Mouse (Mus musculus) liver, embryonic 14.5 days (tissue): ENCODE measurements at regions not wholly inside any gene's neighbourhood (a gene's known extent, or its start where the extent isn't known, plus 50 kb on each side); places are given as distances from the start of the nearest gene placed in this dataset.

Experiments used
- ATAC-seq: fragments of 200-750 bp; cut with Nextera tagmentation; 2 replicates; pipeline ENCODE4 v1.8.0; 2017; ENCODE audit warnings: moderate number of reproducible peaks, mild to moderate bottlenecking, moderate library complexity; ENCODE audit not compliant: insufficient read depth
- DNase-seq, 3 experiments: peaks; one replicate each; pipeline ENCODE4 v3.0.0-alpha.2; 2012 to 2013; ENCODE audit warnings: low read depth in 3 of 3, low spot score in 3 of 3
- H3K27ac ChIP-seq: fragments of 300-500 bp; sonication (generic); 2 replicates; pipeline ENCODE4 v1.5.1; 2014; ENCODE audit warnings: moderate library complexity, mild to moderate bottlenecking, control low read depth, inconsistent platforms
- H3K27me3 ChIP-seq: fragments of 300-500 bp; sonication (generic); 2 replicates; pipeline ENCODE4 v1.6.1; 2014; ENCODE audit warnings: mild to moderate bottlenecking, low read length, moderate library complexity; ENCODE audit not compliant: control insufficient read depth, insufficient read depth
- H3K36me3 ChIP-seq: fragments of 300-500 bp; sonication (generic); replicated peaks from 2 replicates; pipeline ENCODE4 v1.6.1; 2014; ENCODE audit warnings: low read depth; ENCODE audit not compliant: control insufficient read depth, insufficient read depth
- H3K4me1 ChIP-seq, 2 experiments: fragments of 200-500 bp in 1 of 2; fragments of 300-500 bp in 1 of 2; sonication (generic) in 1 of 2; replicated peaks; 2 replicates each; pipeline ENCODE4 v1.6.1; 2012 to 2014; ENCODE audit warnings: antibody characterized with exemption in 1 of 2, inconsistent platforms in 1 of 2, low read length in 1 of 2; ENCODE audit not compliant: control insufficient read depth in 2 of 2, insufficient read depth in 2 of 2
- H3K4me2 ChIP-seq: fragments of 300-500 bp; sonication (generic); 2 replicates; pipeline ENCODE4 v1.6.1; 2014; ENCODE audit warnings: low read depth, mild to moderate bottlenecking, control low read depth, moderate library complexity
- H3K4me3 ChIP-seq, 2 experiments: fragments of 200-500 bp in 1 of 2; fragments of 300-500 bp in 1 of 2; sonication (generic) in 1 of 2; 2 replicates each; pipeline ENCODE4 v1.5.1; 2012 to 2014; ENCODE audit warnings: low read depth in 2 of 2, low read length in 2 of 2, mild to moderate bottlenecking in 2 of 2, control low read depth in 1 of 2, inconsistent platforms in 1 of 2, moderate library complexity in 1 of 2; ENCODE audit not compliant: insufficient read depth in 1 of 2
- H3K9ac ChIP-seq: fragments of 300-500 bp; sonication (generic); replicated peaks from 2 replicates; pipeline ENCODE4 v1.6.1; 2014; ENCODE audit warnings: mild to moderate bottlenecking, control low read depth, moderate library complexity
- H3K9me3 ChIP-seq: fragments of 300-500 bp; sonication (generic); 2 replicates; pipeline ENCODE4 v1.6.1; 2016; ENCODE audit warnings: low read length, mixed read lengths; ENCODE audit not compliant: control insufficient read depth
- CTCF ChIP-seq: IDR thresholded peaks from 2 replicates; pipeline ENCODE4 v1.5.1; 2016; ENCODE audit warnings: antibody characterized with exemption, low read depth, control low read depth
- EP300 ChIP-seq: IDR thresholded peaks from 2 replicates; pipeline ENCODE4 v1.6.1; 2016; ENCODE audit warnings: antibody characterized with exemption, low read depth
- WGBS: fragments of 180-500 bp; shearing (Covaris S2); extraction: QIAGEN DNeasy Blood & Tissue Kit; methylation state at CpG from one replicate; pipeline ENCODE4 v1.1.7; 2014; ENCODE audit not compliant: insufficient replicate concordance; 5-methylcytosine and 5-hydroxymethylcytosine counted together

- no peak for ATAC-seq
- H3K27ac ChIP-seq = peak overlapping the region; percentile 59
- WGBS = 76% methylated on average over 5 of the region's 5 CpGs
- H3K9me3 ChIP-seq = no peaks in the 10 kb centered on the region
- H3K4me1 ChIP-seq = peaks cover 40 to 50% of the 10 kb centered on the region in 2 experiments
- no peak overlapping the region for H3K4me3 ChIP-seq
- H3K27me3 ChIP-seq = no peaks in the 10 kb centered on the region
- TF ChIP-seq CTCF (no peak), EP300 (no peak)
- H3K9ac ChIP-seq = no peak overlapping the region
- no peak overlapping the region for H3K4me2 ChIP-seq
- H3K36me3 ChIP-seq = no peaks in the 10 kb centered on the region
- no peak for DNase-seq
Observed at GRCm38 (mm10) chr13:112019575-112019974, 210.8 kb upstream of the Map3k1 start.

DNA sequence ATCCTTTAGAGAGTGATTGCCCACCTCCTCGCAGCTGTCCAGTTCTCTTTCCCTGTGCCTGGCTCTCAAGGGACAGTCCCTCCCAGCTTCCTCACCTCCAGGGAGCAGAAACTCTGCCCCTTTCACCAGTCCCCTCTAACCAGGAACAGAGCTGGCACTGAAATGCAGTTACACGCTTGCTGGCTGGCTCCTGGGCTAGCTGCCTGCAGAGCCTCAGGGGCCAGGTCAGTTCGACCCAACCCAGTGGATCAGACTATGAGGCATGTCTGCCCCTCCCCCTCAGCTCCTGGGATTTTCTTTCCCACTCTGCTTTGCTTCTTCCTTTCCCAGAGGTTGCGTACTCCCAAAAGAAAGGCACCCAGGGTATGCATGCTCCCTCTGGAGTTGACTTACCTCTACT, 214.4 kb upstream of the Map3k1 start:
- Histone ChIP-seq H3K4me1 (peaks cover 32 to 48% of the 10 kb centered on the region in 2 experiments), H3K36me3 (no peaks in the 10 kb centered on the region), H3K4me3 (no peak overlapping the region), H3K9ac (no peak overlapping the region), H3K4me2 (no peak overlapping the region), H3K9me3 (no peaks in the 10 kb centered on the region), H3K27ac (no peak overlapping the region), H3K27me3 (no peaks in the 10 kb centered on the region)
- DNase-seq (no peak), ATAC-seq (no peak)
- 76% methylated on average over 4 of the region's 4 CpGs for WGBS
- TF ChIP-seq EP300 = no peak
- no peak for TF ChIP-seq CTCF

DNA sequence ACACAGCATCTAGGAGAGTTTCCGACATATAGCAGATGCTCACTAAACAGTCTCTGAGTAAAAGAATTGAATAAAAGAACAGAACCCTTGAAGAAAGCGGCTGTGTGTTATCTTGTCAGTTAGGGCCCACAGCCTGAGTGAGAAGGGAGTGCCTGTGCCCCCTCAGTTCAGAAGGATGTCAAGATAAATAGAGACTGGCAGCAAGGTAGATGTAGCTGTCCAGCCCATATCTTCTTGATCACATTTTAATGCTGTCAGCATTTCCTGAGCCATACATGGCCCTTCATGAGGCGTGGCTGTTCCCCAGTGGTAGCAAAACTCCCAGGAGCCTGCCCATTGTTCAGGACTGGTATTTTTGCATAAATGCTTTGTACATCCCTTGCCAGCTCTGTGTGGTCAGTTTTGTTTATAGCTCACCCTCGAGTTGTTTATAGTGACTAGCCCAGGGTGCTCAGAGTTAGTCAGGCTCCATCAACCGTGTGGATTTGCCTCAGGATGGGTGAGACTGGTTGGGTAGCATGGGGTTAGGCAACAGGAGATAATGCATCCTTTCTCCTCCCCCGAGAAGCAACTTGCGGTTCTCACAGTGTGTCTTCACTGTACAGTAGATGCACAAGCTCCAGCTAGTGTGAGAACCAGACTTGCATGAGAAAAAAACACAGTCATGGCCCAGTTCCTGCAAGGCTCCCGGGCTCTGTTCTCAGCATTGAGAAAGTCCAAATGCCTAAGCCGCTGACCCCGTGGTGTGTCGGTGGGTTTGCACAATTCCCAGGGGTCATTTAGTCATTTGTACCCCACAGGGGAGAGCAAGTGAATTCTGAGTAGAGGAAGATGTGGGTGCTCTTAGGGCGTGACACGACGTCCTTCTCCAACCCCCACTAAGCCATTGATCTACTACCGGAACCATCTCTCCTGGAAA, 216.1 kb upstream of the Map3k1 start:
- peak overlapping the region; percentile 66 for H3K27ac ChIP-seq
- TF ChIP-seq EP300 (peak; percentile 87), CTCF (no peak)

GRCm38 (mm10) chr13:112025586-112025950, 216.8 kb upstream of the Map3k1 start:
- no peak overlapping the region for H3K4me3 ChIP-seq
- no peak overlapping the region for H3K9ac ChIP-seq
- H3K27me3 ChIP-seq = peaks cover 6% of the 10 kb centered on the region; the same call in 1 of the 2 replicates
- H3K36me3 ChIP-seq = no peaks in the 10 kb centered on the region
- peaks cover 20 to 33% of the 10 kb centered on the region in 2 experiments for H3K4me1 ChIP-seq
- WGBS = 82% methylated on average over 5 of the region's 5 CpGs
- peak overlapping the region; percentile 66; the same call in 1 of the 2 replicates for H3K27ac ChIP-seq
- no peak for DNase-seq
- no peaks in the 10 kb centered on the region for H3K9me3 ChIP-seq
- H3K4me2 ChIP-seq = no peak overlapping the region
- no peak for ATAC-seq
- TF ChIP-seq EP300 (no peak), CTCF (no peak)

More for the DNA sequence above, 216.1 kb upstream of the Map3k1 start:
- Histone ChIP-seq H3K9ac (peak overlapping the region; percentile 43), H3K27me3 (peaks cover 4% of the 10 kb centered on the region; the same call in 1 of the 2 replicates), H3K4me3 (no peak overlapping the region), H3K9me3 (no peaks in the 10 kb centered on the region), H3K4me2 (peak overlapping the region; percentile 31), H3K4me1 (peaks cover 20 to 33% of the 10 kb centered on the region in 2 experiments), H3K36me3 (no peaks in the 10 kb centered on the region)
- DNase-seq (peak; percentile 67 to 73 (median 68)), ATAC-seq (peak; percentile 91)
- WGBS = 57% methylated on average over 15 of the region's 15 CpGs

GRCm38 (mm10) chr13:112027736-112028135, 218.9 kb upstream of the Map3k1 start:
- Histone ChIP-seq H3K27ac (no peak overlapping the region), H3K27me3 (peaks cover 6% of the 10 kb centered on the region; the same call in 1 of the 2 replicates), H3K9ac (no peak overlapping the region), H3K36me3 (no peaks in the 10 kb centered on the region), H3K4me3 (no peak overlapping the region), H3K4me1 (peaks cover 20 to 33% of the 10 kb centered on the region in 2 experiments), H3K9me3 (no peaks in the 10 kb centered on the region), H3K4me2 (no peak overlapping the region)
- no peak for ATAC-seq
- DNase-seq = no peak
- WGBS = 73% methylated on average over 5 of the region's 5 CpGs
- no peak for TF ChIP-seq EP300
- TF ChIP-seq CTCF = no peak
